Mouse (Mus musculus): ENCODE measurements around the gene Lamc1.

DNA sequence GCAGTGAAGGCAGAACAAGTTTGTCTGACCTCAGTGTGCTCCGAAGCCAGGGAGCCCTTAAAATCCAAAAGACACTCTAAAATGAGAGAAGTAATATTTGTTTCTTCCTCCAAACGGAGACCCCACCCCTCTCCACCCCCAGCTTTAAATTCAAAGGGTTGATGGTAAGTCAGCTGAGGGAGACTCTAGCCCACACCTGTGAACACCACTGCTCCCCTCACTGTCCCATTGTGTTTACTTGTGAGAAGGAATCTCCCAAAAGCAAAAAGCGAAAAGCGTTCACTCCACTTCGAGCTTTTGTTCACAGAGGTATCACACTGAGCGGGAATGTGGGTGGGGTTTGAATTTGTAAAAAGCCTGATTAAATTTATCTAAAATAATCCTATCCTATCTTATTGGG lies 43.9 kb upstream of the Lamc1 start:
- TF ChIP-seq CTCF (IDR thresholded peaks at IDR 0.05; ENCODE audit: borderline replicate concordance, insufficient read depth, low read depth, low read length) (no peak), POLR2A (IDR thresholded peaks at IDR 0.05; ENCODE audit: borderline replicate concordance, insufficient read depth, low read length) (no peak)
